Mouse (Mus musculus): Measurements from ENCODE around the gene Vmn2r71. TPM values are rescaled to one million over a fixed set of nuclear protein-coding genes. Genes with fewer than 3 reads are reported as not detected.

The Vmn2r71 gene
- not detected in 2 replicates for polyA plus RNA-seq (2015; fragmentation: Nextera tagmentation; extraction: Ambion mirVana)

DNA sequence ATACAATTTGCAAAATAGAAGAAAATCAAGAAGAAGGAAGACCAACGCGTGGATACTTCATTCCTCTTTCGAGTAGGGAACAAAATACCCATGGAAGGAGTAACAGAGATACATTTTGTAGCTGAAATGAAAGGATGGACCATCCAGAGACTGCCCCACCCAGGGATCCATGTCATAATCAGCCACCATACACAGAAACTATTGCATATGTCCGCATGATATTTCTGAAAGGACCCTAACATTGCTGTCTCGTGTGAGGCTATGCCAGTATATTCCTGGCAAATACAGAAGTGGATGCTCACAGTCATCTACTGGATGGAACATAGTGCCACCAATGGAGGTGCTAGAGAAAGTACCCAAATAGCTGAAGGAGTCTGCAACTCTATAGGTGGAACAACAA is at the start of gene Vmn2r71:
Vmn2r71 (plus strand) TSS at position 301 of the 400 bp plus-strand sequence.
- 77% methylated on average over 5 of the region's 5 CpGs for WGBS
- no peaks in the 10 kb centered on the region for H3K27me3 ChIP-seq

DNA sequence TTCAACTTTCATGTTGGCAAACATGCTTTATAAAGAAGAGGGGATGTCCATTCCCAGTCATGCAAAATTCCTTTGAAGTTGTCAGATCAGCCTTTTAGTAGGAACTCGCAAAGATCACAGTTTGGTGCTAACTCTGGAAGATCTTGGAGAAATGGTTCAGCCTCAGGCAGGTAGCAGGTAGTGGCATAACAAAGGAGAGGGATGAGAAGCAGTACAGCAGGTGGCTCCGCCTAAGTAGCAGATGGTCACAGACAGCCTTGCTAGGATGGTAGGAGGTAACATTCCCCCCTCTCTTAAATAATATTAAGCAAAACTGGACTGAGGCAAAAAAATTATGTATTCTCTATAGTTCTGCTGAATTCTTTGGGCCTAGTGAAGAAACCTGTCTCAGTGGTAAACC is 20.8 kb upstream of the Vmn2r71 start:
- no peak overlapping the region for H3K4me3 ChIP-seq
- no peak for ATAC-seq (ENCODE audit: low FRiP score, low read depth)
- no peaks in the 10 kb centered on the region for H3K27me3 ChIP-seq
- WGBS = 90% methylated on average over 2 of the region's 2 CpGs
- no peak overlapping the region for H3K9ac ChIP-seq
- no peaks in the 10 kb centered on the region for H3K4me1 ChIP-seq
- H3K9me3 ChIP-seq = peaks cover 9% of the 10 kb centered on the region; the same call in 1 of the 2 replicates
- H3K4me2 ChIP-seq (replicated peaks) = no peak overlapping the region
- no peaks in the 10 kb centered on the region for H3K36me3 ChIP-seq
- H3K27ac ChIP-seq = no peak overlapping the region

More for the DNA sequence above, at the start of gene Vmn2r71:
- no peak for ATAC-seq (ENCODE audit: low FRiP score, low read depth)
- Histone ChIP-seq H3K4me3 (no peak within 1 kb of the TSS), H3K9me3 (no peaks in the 10 kb centered on the region), H3K27ac (no peak within 1 kb of the TSS), H3K9ac (no peak within 1 kb of the TSS), H3K4me1 (no peaks in the 10 kb centered on the region), H3K36me3 (no peaks in the 10 kb centered on the region), H3K4me2 (replicated peaks) (no peak within 1 kb of the TSS)

DNA sequence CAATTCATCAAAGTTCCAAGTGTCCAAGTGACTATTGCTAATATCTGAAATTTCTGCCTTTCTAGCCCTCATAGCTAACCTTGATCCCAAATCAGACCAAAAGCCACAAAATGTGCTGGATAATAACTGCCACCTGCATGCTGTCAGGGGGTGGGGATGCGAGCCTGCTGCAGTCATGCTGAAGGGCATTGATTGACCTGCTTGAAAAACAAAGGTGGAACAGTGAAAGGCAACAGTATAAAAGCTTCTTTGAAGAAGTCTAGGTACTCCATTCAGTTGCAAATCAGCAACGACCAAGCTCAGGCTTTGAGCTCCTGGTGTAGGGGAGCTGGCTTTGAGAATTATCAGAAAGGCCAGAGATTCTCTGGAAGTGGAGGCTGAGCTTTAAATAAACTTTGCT is 19.8 kb upstream of the Vmn2r71 start:
- no peak overlapping the region for H3K4me2 ChIP-seq (replicated peaks)
- H3K36me3 ChIP-seq = no peaks in the 10 kb centered on the region
- ATAC-seq (ENCODE audit: low FRiP score, low read depth) = no peak
- no peak overlapping the region for H3K4me3 ChIP-seq
- H3K27ac ChIP-seq = no peak overlapping the region
- no peak overlapping the region for H3K9ac ChIP-seq
- WGBS = 59% methylated on average over 2 of the region's 2 CpGs
- peaks cover 9% of the 10 kb centered on the region; the same call in 1 of the 2 replicates for H3K9me3 ChIP-seq
- no peaks in the 10 kb centered on the region for H3K4me1 ChIP-seq
- no peaks in the 10 kb centered on the region for H3K27me3 ChIP-seq

DNA sequence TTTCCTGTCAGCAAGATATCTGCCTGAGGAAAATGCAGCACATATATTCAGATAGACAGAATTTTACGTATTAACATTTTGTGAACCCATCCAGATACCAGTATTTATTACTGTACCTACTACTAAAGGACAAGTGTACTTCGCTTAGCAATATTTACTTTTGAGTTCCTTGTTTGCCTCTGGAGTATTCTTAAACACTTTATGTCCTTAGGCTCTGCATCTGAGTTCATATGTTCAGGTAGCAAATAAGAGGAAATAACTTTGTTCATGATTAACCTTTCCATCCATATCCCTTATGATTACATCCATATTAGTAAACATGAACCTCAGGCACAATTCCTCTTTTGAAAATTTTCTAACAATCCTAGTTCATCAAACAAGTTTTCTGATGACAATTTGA is 6.2 kb downstream of the Vmn2r71 start, which contains the start of gene Vmn2r70:
Vmn2r70 (minus strand) TSS at position 101 of the 400 bp plus-strand sequence.
- Histone ChIP-seq H3K4me1 (no peaks in the 10 kb centered on the region), H3K9ac (no peak within 1 kb of the TSS), H3K27ac (no peak within 1 kb of the TSS), H3K27me3 (no peaks in the 10 kb centered on the region), H3K4me2 (replicated peaks) (no peak within 1 kb of the TSS), H3K9me3 (no peaks in the 10 kb centered on the region), H3K36me3 (no peaks in the 10 kb centered on the region), H3K4me3 (no peak within 1 kb of the TSS)
- WGBS = 76% methylated on average over 2 of the region's 2 CpGs
- ATAC-seq (ENCODE audit: low FRiP score, low read depth) = no peak

Other genes starting within 250 kb of the Vmn2r71 start
- not detected in 2 replicates for gene Vmn2r69, start 147.2 kb upstream of the Vmn2r71 start, polyA plus RNA-seq (2015; fragmentation: Nextera tagmentation; extraction: Ambion mirVana)
- gene Vmn2r70, start 6.1 kb downstream of the Vmn2r71 start, polyA plus RNA-seq (2015; fragmentation: Nextera tagmentation; extraction: Ambion mirVana) = not detected in 2 replicates
- gene Vmn2r72, start 192.0 kb downstream of the Vmn2r71 start, polyA plus RNA-seq (2015; fragmentation: Nextera tagmentation; extraction: Ambion mirVana) = not detected in 2 replicates